Mouse (Mus musculus): ENCODE measurements at regions not wholly inside any gene's neighbourhood (a gene's known extent, or its start where the extent isn't known, plus 50 kb on each side); places are given as distances from the start of the nearest gene placed in this dataset.

GRCm38 (mm10) chr11:63463797-63464331 is 335.1 kb downstream of the Pmp22 start:
- no peak for TF ChIP-seq CTCF (conservative IDR thresholded peaks at IDR 0.05; ENCODE audit: low read length)
- no peak for TF ChIP-seq POU5F1 (IDR thresholded peaks at IDR 0.05; ENCODE audit: borderline replicate concordance, low read length)
- no peak for TF ChIP-seq NANOG (IDR thresholded peaks at IDR 0.05; ENCODE audit: borderline replicate concordance, low read length)

Measured in E14TG2a.4 (cell line).